Comparison of ENCODE assay signal across 8 mouse cellular contexts in genomic region chr9:118041646-118042045, GRCm38 (mm10). TPM values are rescaled to one million over a fixed set of nuclear protein-coding genes. Genes with fewer than 3 reads are reported as not detected.
A peak's percentile ranks its signal among the peaks of the same experiment; 100 is the strongest.
DNase-seq lines count a peak whose midpoint lies in the region; ATAC-seq and TF ChIP-seq lines count a peak whose summit lies in the region.

No protein-coding gene starts in this region.

- H3K36me3 ChIP-seq in ES-E14 (ENCODE audit: control insufficient read depth, insufficient read depth, low read length, poor library complexity, severe bottlenecking): 0 out of 2 replicates have a peak, but pooled peaks cover 2% of the 10 kb centered on the region
- H3K36me3 ChIP-seq in heart, embryonic 13.5 days: peaks cover 8% of the 10 kb centered on the region
- H3K36me3 ChIP-seq in liver, postnatal 0 days (replicated peaks; ENCODE audit: insufficient read depth, low read length): no peaks in the 10 kb centered on the region; the same call in 1 of the 2 replicates

- intact Hi-C loops in gastrocnemius, adult 2 months (cut with DNase I): no loop called here

- H3K9me3 ChIP-seq in ES-E14 (ENCODE audit: control insufficient read depth, insufficient read depth, low read depth, low read length): no peaks in the 10 kb centered on the region
- H3K9me3 ChIP-seq in heart, embryonic 13.5 days: no peaks in the 10 kb centered on the region
- no peaks in the 10 kb centered on the region for H3K9me3 ChIP-seq in liver, postnatal 0 days (ENCODE audit: low read length)

- 28% methylated on average over 5 of the region's 5 CpGs for whole genome bisulfite sequencing in heart, embryonic 13.5 days
- 21% methylated on average over 5 of the region's 5 CpGs for WGBS in liver, postnatal 0 days (ENCODE audit: insufficient replicate concordance)

- peak overlapping the region; percentile 83 for H3K4me3 ChIP-seq in gastrocnemius, adult 2 months
- peak overlapping the region; percentile 78 to 82; a peak in 3 of 4 replicates for H3K4me3 ChIP-seq in ES-E14 (ENCODE audit: insufficient read depth in 1 of 2, low read depth in 1 of 2, low read length in 2 of 2, poor library complexity in 1 of 2, severe bottlenecking in 1 of 2)
- peak overlapping the region; percentile 92 for H3K4me3 ChIP-seq in heart, embryonic 13.5 days
- H3K4me3 ChIP-seq in liver, postnatal 0 days (ENCODE audit: low read depth, low read length): peak overlapping the region; percentile 86

- DNase-seq in gastrocnemius, adult 2 months: no peak
- no peak for DNase-seq in gastrocnemius, adult 18-20 months (ENCODE audit: low spot score)
- no peak for DNase-seq in ES-E14 (ENCODE audit: low read depth, low spot score)
- no peak for DNase-seq in liver, postnatal 0 days
- no peak for DNase-seq in retina, postnatal 1 day
- no peak for DNase-seq in cerebellum, adult 9-10 months
- no peak for DNase-seq in c-Kit-positive CD71-positive TER-119-positive erythroid progenitor cells, embryonic 14.5 days (ENCODE audit: low spot score)

- no peak overlapping the region; the same call in 1 of the 2 replicates for H3K9ac ChIP-seq in ES-E14 (ENCODE audit: insufficient read depth, low read depth, low read length, poor library complexity, severe bottlenecking)
- H3K9ac ChIP-seq in heart, embryonic 13.5 days: peak overlapping the region; percentile 95
- peak overlapping the region; percentile 95 for H3K9ac ChIP-seq in liver, postnatal 0 days (replicated peaks)

- H3K27me3 ChIP-seq in heart, embryonic 13.5 days (replicated peaks): no peaks in the 10 kb centered on the region
- no peaks in the 10 kb centered on the region for H3K27me3 ChIP-seq in liver, postnatal 0 days (ENCODE audit: insufficient read depth, low read length)

- no peak for TF ChIP-seq EP300 in liver, postnatal 0 days (IDR thresholded peaks at IDR 0.05; ENCODE audit: low read depth)

- no peak for ATAC-seq in heart, embryonic 13.5 days (ENCODE audit: extremely low read depth, insufficient number of reproducible peaks, low FRiP score, low TSS enrichment)
- ATAC-seq in liver, postnatal 0 days: no peak

- in situ Hi-C loops in ES-E14 (cut with MboI; ENCODE audit: low sequenced_read_pairs in 2 of 2, unreplicated experiment in 2 of 2): no loop called here

- no peak for TF ChIP-seq CTCF in gastrocnemius, adult 2 months (IDR thresholded peaks at IDR 0.05)
- TF ChIP-seq CTCF in liver, postnatal 0 days (IDR thresholded peaks at IDR 0.05; ENCODE audit: low read depth): no peak

- H3K4me2 ChIP-seq in heart, embryonic 13.5 days: peak overlapping the region; percentile 84
- peak overlapping the region; percentile 87 for H3K4me2 ChIP-seq in liver, postnatal 0 days (ENCODE audit: low read depth, low read length)

- no peaks in the 10 kb centered on the region for H3K4me1 ChIP-seq in ES-E14 (ENCODE audit: control insufficient read depth in 2 of 2, insufficient read depth in 2 of 2, low read length in 2 of 2, poor library complexity in 1 of 2)
- H3K4me1 ChIP-seq in heart, embryonic 13.5 days: peaks cover 27% of the 10 kb centered on the region
- H3K4me1 ChIP-seq in liver, postnatal 0 days (ENCODE audit: insufficient read depth): peaks cover 15% of the 10 kb centered on the region

- H3K27ac ChIP-seq in gastrocnemius, adult 2 months: peak overlapping the region; percentile 100
- no peak overlapping the region for H3K27ac ChIP-seq in ES-E14 (ENCODE audit: insufficient read depth, low read depth, low read length, poor library complexity, severe bottlenecking)
- no peak overlapping the region for H3K27ac ChIP-seq in heart, embryonic 13.5 days (replicated peaks)
- peak overlapping the region; percentile 99 for H3K27ac ChIP-seq in liver, postnatal 0 days (ENCODE audit: low read depth)

TF ChIP-seq in ES-E14, 5 proteins besides CTCF, POLR2A, EP300 and RAD21:
- TF ChIP-seq ZNF384 (IDR thresholded peaks at IDR 0.05; ENCODE audit: low read depth, low read length) (no peak), HCFC1 (IDR thresholded peaks at IDR 0.05; ENCODE audit: borderline replicate concordance, insufficient read depth, low read length) (no peak), MAFK (IDR thresholded peaks at IDR 0.05; ENCODE audit: insufficient read depth, low read depth, low read length) (no peak), CHD2 (IDR thresholded peaks at IDR 0.05; ENCODE audit: low read depth, low read length) (no peak), ZC3H11A (IDR thresholded peaks at IDR 0.05; ENCODE audit: borderline replicate concordance, low read depth, low read length) (no peak)

RNA-seq across cellular contexts. Expression of gene Azi2, which starts 1.3 kb away (rescaled TPM):
- total RNA-seq in gastrocnemius, adult 2 months (2021): 10 to 100 TPM; 30.9 to 41.3 TPM
- 10 to 100 TPM; 30.7 to 35.4 TPM for total RNA-seq in gastrocnemius, adult 18-20 months (2021)
- total RNA-seq in ES-E14 (2012; rRNA removed): 40.8 and 42.0 TPM in 2 replicates
- polyA plus RNA-seq in heart, embryonic 13.5 days (2015; fragmentation: Nextera tagmentation; extraction: Ambion mirVana): 56.6 and 61.0 TPM in 2 replicates
- 31.3 and 31.7 TPM in 2 replicates for polyA plus RNA-seq in liver, postnatal 0 days (2015; fragmentation: Nextera tagmentation; extraction: Ambion mirVana)

Comparison
In these comparisons a context has a peak if more than half of its experiments do, and no peak if none do; other contexts are left out.
1. H3K27ac ChIP-seq: peak in gastrocnemius, adult 2 months (single experiment) and liver, postnatal 0 days (single experiment); none in ES-E14 (single experiment) and heart, embryonic 13.5 days (single experiment).
2. Peak in every context shown above with its lines, with median percentiles within 50 percentile points of each other: H3K4me3 ChIP-seq.